Mouse (Mus musculus) lung, adult 18-20 months (tissue): ENCODE results near the gene Gpr108.
"Not testable (repeated sequence)": the region's sequence is repeated elsewhere in the genome, so short reads cannot be mapped to it uniquely, and the experiment has no call there.

Source experiments
- DNase-seq, 2 experiments: peaks; one replicate each; pipeline ENCODE4 v3.0.0; 2022; ENCODE audit warnings: mixed read lengths in 2 of 2

Gpr108 gene

GRCm38 (mm10) chr17:57248201-57248699 is at the start of gene Gpr108:
Gene Gpr108, minus strand, starts transcription at chr17:57248446.
- peak; percentile 92 to 93 for DNase-seq

- no peak for DNase-seq
Measured at GRCm38 (mm10) chr17:57297040-57297439, 48.8 kb upstream of the Gpr108 start.

GRCm38 (mm10) chr17:57295935-57296334 is 47.7 kb upstream of the Gpr108 start:
- DNase-seq = no peak

- DNase-seq = no peak
Measured at GRCm38 (mm10) chr17:57292968-57293367, 44.7 kb upstream of the Gpr108 start.

- no peak for DNase-seq
Measured at GRCm38 (mm10) chr17:57292302-57292701, 44.1 kb upstream of the Gpr108 start.

- DNase-seq = no peak
Measured at GRCm38 (mm10) chr17:57290671-57291055, 42.4 kb upstream of the Gpr108 start.

GRCm38 (mm10) chr17:57290001-57290670 is 41.9 kb upstream of the Gpr108 start:
- peak; percentile 22 to 31 for DNase-seq

GRCm38 (mm10) chr17:57289252-57289651 is 41.0 kb upstream of the Gpr108 start:
- no peak for DNase-seq

GRCm38 (mm10) chr17:57286718-57287355 is 38.6 kb upstream of the Gpr108 start:
- no peak for DNase-seq

GRCm38 (mm10) chr17:57285077-57285476 is 36.8 kb upstream of the Gpr108 start:
- DNase-seq = no peak

GRCm38 (mm10) chr17:57283906-57284305 is 35.7 kb upstream of the Gpr108 start:
- DNase-seq = no peak

GRCm38 (mm10) chr17:57280411-57280810 is 32.2 kb upstream of the Gpr108 start:
- DNase-seq = peak in 1 of 2 experiments; percentile 45

GRCm38 (mm10) chr17:57279591-57280224 is 31.5 kb upstream of the Gpr108 start:
- DNase-seq = no peak

GRCm38 (mm10) chr17:57278943-57279590 is 30.8 kb upstream of the Gpr108 start, which contains the start of gene Vav1:
Gene Vav1, plus strand, starts transcription at chr17:57279100.
- DNase-seq = peak; percentile 54 to 65

GRCm38 (mm10) chr17:57278537-57278936 is 30.3 kb upstream of the Gpr108 start:
- no peak for DNase-seq

GRCm38 (mm10) chr17:57277598-57278261 is 29.5 kb upstream of the Gpr108 start:
- not testable (repeated sequence) for DNase-seq

- DNase-seq = peak; percentile 76 to 80
Measured at GRCm38 (mm10) chr17:57276634-57277121, 28.4 kb upstream of the Gpr108 start.

GRCm38 (mm10) chr17:57275997-57276351 is 27.7 kb upstream of the Gpr108 start:
- no peak for DNase-seq

GRCm38 (mm10) chr17:57275111-57275996 is 27.1 kb upstream of the Gpr108 start:
- DNase-seq = peak; percentile 93 to 96

- no peak for DNase-seq
Measured at GRCm38 (mm10) chr17:57274686-57275085, 26.4 kb upstream of the Gpr108 start.

- no peak for DNase-seq
Measured at GRCm38 (mm10) chr17:57273846-57274245, 25.6 kb upstream of the Gpr108 start.
